Mouse (Mus musculus): ENCODE measurements around the gene Panx2.

Gene Panx2

GRCm38 (mm10) chr15:89059161-89059931, at the start of gene Panx2:
Panx2 (plus strand) TSS chr15:89059734.
- peak; percentile 73 for DNase-seq

GRCm38 (mm10) chr15:89016722-89017121, 42.8 kb upstream of the Panx2 start:
- no peak for DNase-seq

- DNase-seq = no peak
Observed at GRCm38 (mm10) chr15:89020085-89020484, 39.4 kb upstream of the Panx2 start.

GRCm38 (mm10) chr15:89020492-89020891, 39.0 kb upstream of the Panx2 start:
- DNase-seq = no peak

GRCm38 (mm10) chr15:89044381-89044780, 15.2 kb upstream of the Panx2 start:
- peak in 1 of 2 experiments; percentile 2 for DNase-seq

DNA sequence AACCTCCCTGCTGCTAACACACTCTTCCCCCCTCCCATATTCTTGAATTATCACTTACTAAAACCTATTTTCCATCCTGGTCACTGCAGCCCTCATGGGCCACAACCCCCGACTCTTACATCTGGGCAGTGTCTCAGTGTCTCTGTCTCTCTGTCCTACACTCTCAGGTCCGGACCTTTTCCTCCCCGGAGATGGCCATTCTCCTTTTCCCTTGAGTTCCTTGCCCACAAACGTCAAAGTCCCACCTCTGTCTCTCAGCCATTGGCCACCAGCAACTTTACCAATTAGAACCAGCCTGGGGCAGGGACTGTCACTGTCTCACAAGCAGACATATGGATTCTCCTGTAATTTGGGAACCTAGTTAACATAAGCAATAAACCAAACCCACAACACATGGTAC, 13.2 kb upstream of the Panx2 start:
- DNase-seq = no peak

GRCm38 (mm10) chr15:89054666-89055065, 4.9 kb upstream of the Panx2 start:
- DNase-seq = no peak

- peak; percentile 25 to 27 for DNase-seq
Observed at GRCm38 (mm10) chr15:89058736-89059135, 798 bp upstream of the Panx2 start.

GRCm38 (mm10) chr15:89060032-89060681, 623 bp downstream of the Panx2 start:
- DNase-seq = peak; percentile 71 to 72

DNA sequence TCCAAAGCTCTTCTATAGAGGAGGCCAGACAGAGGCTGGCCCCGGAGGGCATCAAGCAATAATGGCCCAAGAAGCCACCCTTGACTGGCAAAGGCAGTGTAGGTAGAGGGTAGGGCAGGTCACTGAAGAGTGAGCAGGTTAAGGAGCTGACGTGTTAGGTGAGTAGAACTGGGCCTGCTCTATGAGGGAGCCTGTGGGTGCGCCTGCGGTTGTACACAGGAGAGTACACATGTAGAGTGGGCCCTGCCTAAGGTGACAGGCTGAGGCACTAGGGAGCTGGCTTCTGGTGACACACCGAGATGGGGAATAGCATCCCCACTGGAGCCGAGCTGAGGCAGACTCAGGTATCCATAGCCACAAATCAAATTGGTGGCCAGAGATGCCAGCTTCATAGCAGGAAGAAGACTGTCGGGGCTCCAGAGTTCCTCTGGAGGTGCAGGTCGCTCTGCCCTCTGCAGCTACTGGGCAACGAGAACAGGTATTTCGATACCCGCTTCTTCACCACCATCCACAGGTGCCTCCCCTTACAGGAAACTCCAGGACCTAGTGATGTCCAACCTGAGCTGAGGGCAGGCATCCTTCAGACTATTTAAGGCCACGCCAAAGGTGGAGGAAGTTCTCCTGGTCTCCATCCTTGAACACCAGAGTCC, 1.4 kb downstream of the Panx2 start:
- peak; percentile 20 to 24 for DNase-seq

DNA sequence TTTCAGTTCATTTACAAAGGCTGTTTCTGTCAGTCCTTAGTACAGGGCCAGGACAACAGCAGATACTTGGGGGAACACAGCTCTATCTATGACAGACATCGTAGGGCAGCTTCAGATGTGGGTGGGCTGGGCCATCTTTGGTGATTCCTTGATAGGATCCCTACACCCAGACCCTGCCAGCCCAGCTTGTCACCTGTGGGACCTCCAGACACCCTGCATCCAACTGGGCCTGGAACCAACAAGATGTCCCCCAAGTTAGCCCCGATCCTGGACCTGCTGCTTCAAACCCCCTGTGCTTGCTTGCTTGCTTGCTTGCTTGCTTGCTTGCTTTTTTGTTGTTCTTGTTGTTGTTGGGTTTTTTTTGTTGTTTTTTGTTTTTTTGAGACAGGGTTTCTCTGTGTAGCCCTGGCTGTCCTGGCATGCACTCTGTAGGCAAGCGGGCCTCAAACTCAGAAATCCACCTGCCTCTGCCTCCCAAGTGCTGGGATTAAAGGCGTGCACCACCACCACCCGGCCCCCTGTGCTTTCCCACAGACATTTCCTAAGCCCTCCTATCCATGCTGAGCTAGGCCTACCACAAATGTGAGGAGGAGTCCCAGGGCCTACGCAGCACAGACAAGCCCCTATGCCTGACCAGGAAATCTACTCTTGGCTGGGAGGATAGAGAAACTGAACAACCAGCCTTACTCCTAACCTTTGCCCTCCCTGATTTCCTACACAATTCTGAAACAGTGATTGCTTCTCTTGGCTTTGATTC, 2.4 kb downstream of the Panx2 start:
- no peak for DNase-seq

DNA sequence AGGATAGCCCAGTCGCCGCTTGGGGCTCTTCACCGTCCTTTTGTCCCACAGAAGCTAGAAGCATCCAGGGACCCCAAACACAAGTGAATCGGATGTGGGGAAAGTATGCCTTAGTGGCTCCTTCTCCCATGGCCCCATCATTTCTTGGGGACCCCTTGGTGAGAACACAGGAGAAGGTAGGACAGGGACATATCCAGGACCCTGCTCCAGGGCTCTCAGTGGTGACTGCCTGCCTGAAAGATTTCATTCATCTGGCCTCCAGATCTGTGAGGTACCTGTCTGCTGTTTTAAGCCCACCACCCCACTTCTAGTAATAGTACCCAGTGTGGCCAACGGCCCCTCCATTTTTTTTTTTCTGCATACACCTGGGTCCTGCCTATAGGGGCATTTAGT, 3.0 kb downstream of the Panx2 start:
- DNase-seq = no peak

DNA sequence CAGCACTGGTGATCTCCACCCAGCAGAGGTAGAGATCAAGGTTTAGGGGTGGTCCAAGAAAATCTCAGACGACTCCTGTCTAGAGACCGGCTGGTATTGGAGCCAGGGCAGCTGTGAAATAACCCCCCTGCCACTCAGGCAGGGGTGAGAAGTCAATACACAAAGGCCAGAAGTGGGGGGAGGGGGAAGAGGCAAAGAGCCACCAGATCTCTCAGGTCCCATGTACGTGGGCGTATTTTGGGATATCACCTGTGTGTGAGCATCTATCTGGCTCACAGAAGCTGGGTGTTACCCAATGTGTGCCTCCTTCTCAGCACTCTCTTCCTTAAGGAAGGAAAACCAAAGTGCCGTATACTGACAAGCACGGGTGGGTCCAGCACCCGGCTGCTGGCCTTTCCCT, 3.5 kb downstream of the Panx2 start:
- DNase-seq = peak; percentile 26 to 29

DNA sequence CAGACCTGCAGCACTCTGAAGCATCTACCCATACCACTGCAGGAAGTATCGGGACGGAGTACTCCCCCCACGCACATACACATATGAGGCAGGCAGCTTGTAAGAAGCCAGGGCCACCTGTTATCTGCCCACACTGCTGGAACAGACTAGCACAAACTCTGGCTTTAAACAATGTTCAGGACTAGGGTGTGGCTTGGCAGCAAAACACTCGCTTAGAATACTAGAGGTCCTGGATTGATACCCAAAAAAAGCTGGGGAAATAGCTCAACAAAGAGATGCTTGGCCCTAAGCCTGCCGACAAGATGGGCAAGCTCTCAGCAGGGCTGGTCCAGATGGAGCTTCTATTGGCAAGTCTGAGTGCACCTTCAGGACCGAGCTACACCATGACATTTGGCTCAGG, 4.0 kb downstream of the Panx2 start:
- DNase-seq = peak; percentile 60 to 74

- peak in 1 of 2 experiments; percentile 21 for DNase-seq
Observed at GRCm38 (mm10) chr15:89064891-89065290, 5.4 kb downstream of the Panx2 start.

GRCm38 (mm10) chr15:89067609-89068008, 8.1 kb downstream of the Panx2 start:
- DNase-seq = peak in 1 of 2 experiments; percentile 26

- peak in 1 of 2 experiments; percentile 23 for DNase-seq
Observed at GRCm38 (mm10) chr15:89068226-89068625, 8.7 kb downstream of the Panx2 start.

DNA sequence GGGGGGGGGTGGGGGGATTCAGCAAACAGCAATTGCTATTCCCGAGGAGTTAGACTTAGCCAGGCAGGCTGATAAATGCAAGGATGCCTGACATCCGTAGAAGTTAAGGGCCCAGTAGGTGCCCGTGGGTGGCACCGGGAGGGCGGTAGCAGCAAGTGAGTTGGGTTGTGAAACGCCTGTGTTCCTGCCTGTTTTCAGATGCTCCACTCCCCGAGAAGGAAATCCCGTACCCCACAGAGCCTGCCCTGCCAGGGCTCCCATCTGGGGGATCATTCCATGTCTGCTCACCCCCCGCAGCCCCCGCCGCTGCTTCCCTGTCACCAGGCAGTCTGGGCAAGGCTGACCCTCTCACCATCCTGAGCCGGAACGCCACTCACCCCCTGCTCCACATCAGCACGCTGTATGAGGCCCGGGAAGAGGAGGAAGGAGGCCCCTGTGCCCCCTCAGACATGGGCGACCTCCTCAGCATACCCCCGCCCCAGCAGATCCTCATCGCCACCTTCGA, 9.9 kb downstream of the Panx2 start:
- peak; percentile 9 to 11 for DNase-seq

- DNase-seq = peak in 1 of 2 experiments; percentile 20
Observed at GRCm38 (mm10) chr15:89070606-89071005, 11.1 kb downstream of the Panx2 start.

GRCm38 (mm10) chr15:89073993-89074603, 14.6 kb downstream of the Panx2 start:
- no peak for DNase-seq

GRCm38 (mm10) chr15:89074613-89075477, 15.3 kb downstream of the Panx2 start, which contains the start of gene Trabd:
Trabd (plus strand) TSS chr15:89075124.
- peak in 1 of 2 experiments; percentile 50 for DNase-seq
